Mouse (Mus musculus): ENCODE measurements around the gene Zfyve1.

The Zfyve1 gene

DNA sequence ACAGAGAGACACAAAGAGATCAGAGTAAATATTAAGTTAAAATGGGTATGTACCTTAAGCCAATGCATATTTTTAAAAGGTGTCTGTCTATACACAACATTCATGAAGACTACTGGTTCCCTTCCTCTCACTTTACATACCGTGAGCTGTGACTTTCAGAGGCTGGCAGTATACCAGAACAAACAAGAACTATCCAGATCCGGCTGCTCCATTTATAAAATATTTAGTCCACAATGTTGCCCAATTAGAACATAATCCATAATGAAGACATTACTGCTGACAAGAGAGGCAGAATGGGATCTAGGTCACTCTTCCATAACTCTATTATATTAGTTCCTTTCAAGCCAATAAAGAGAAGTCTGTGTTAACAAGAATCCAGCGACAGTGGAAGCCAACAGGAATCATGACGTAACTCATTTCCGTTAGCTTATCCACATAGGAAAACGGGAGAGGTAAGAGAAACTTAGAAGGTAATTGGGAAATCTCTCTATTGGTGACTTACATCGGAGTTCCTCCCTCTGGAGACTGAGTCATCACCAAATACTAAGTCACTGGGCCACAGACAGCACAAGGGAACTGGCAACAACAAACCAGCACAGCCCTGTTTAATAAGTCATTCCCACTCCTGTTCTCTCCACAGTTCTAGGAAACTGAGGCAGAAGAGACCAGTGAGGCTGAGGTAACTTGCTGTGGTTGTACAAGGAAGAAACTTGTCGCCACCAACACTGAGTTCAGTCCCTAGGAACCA lies 5.1 kb downstream of the Zfyve1 start:
- TF ChIP-seq GATA4 (IDR thresholded peaks at IDR 0.05; ENCODE audit: insufficient replicate concordance, low read length) = no peak

DNA sequence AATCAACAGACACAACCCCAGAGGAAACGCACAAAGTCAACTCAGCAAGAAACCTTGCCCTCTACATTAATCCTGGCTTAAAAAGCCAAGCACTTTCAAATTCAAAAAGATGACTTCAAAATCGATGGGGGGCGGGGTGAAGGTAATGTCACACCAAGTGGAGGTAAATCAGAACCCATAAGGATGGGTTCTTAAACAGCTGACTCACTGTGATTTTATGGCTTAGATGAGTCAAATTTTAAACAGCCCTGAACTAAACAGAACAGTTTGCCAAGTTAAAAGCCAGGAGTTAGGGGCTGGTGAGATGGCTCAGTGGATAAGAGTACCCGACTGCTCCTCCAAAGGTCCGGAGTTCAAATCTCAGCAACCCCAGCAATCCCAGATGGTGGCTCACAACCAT lies 10.4 kb downstream of the Zfyve1 start:
- TF ChIP-seq GATA4 (IDR thresholded peaks at IDR 0.05; ENCODE audit: insufficient replicate concordance, low read length) = no peak

DNA sequence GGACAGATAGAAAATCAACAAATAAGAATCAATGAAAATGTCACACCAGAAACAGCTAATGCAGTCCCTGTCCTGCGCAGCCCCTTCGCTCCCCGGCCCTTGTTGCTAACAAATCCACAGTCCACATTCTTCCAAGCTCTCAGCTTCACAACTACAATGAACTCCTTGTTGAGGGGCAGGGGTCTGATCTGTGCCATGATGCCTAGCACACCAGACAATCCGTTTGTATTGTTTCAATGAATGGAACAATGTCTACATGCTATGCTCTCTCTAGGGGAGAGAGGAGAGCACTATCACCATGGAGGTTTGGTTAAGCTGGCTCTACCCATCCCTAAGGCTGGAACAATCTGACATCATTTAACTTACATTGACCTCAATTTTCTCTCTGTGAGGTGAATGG lies 14.3 kb downstream of the Zfyve1 start:
- no peak for TF ChIP-seq GATA4 (IDR thresholded peaks at IDR 0.05; ENCODE audit: insufficient replicate concordance, low read length)

DNA sequence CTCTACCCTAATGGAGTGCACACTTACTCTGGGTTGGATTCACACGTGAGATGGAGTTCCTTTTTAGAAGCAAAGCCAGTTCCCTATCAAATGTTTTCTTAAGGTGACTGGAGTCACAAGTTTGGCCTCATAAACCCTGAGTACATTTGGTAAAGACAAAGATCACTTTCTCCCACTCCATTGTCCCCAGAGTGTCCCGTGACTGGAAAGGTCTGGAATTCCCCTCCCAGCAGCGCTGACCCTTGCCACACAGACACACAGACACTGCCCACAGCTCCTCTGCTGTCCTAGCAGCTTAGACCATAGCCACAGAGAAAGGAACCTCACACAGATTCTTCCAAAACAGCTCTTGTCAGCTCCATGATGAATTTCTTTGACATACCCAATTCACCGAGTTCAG lies 14.9 kb downstream of the Zfyve1 start:
- TF ChIP-seq GATA4 (IDR thresholded peaks at IDR 0.05; ENCODE audit: insufficient replicate concordance, low read length) = no peak

DNA sequence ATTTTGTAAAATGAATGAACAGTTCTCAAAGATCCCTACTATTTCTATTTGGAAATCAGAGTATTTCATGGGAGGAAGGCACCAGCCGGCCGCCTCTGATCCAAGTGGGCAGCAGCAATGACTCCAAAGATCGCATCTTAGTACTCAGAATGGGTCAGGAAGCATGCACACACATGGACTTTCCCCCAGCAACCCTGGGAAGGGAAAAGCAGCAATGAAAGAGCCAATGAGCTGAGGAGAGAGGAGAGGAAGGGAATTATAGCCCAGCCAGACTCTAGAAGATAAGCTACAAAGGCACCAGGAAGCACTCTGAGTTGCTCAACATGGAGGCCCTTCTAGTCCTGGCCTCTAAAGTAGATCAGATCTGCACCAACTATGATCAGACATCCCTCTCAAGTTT lies 16.7 kb downstream of the Zfyve1 start:
- no peak; the same call in 1 of the 2 replicates for TF ChIP-seq GATA4 (IDR thresholded peaks at IDR 0.05; ENCODE audit: insufficient replicate concordance, low read length)

DNA sequence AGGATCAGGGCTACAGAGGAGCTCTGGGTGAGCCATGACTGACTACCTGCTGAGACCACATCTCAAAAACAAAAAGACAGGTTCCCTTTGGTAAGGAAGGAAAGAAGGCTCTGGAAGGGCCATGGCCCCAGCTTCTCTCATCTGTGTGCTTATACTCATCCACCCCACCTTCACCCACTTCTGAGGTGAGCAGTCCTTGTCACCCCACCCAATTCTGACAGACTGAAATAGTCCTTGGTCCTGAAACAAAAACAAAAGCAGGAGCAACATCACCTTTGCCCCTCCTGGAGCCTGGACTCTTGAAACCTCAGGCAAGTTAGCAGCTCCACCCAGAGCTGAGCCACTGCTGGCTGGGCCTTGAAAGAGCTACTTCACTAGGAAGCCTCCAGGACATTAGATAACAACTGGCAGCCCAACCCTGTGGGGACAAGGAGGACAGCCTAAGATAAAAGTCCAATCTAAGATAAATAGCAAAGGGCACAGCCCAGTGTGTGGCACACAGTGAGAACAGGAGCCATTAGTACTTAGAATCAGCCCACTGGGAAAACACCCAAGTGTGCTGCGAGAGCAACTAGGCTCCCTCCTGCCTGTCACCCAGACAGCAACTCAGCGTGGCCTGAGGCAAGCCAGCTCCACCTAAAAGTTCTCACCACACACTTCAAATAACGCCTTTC lies 18.0 kb downstream of the Zfyve1 start:
- peak; percentile 73; the same call in 1 of the 2 replicates for TF ChIP-seq GATA4 (IDR thresholded peaks at IDR 0.05; ENCODE audit: insufficient replicate concordance, low read length)

DNA sequence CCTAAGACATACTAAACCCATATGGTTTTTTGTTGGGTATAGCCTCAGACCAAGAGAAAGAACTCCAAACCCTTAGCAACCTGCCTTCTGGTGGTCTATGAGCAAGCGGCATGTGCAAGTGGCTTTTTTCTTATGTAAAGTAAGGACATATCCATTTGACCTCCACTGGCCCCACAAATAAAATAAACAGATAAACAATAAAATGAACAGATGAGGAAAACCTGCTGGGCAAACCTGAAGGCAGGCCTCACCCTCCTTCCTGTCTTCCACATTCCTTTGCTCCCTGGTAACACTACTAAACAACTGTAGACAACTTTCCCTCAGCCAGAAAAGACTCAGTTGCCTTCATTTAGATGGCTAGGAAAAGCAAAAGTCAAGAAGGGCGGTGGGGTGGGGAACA lies 18.7 kb downstream of the Zfyve1 start:
- no peak for TF ChIP-seq GATA4 (IDR thresholded peaks at IDR 0.05; ENCODE audit: insufficient replicate concordance, low read length)

DNA sequence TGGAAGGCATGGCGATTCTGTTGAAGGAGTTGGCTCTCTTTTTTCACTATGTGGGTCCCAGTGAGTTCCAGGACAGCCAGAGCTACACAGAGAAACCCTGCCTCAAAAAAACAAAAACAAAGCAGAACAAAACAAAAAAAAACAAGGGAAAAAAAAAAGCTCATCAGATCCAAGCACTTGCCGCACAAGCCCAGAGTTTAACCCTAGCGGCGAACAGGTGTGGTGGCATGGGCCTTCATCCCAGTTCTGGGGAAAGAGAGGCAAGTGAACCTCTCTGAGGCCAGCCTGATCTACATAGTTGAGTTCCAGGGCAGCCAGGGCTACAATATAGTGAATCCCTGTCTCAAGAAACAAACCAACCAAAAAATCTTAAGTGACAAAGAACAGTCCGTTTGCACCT lies 19.6 kb downstream of the Zfyve1 start:
- no peak for TF ChIP-seq GATA4 (IDR thresholded peaks at IDR 0.05; ENCODE audit: insufficient replicate concordance, low read length)

DNA sequence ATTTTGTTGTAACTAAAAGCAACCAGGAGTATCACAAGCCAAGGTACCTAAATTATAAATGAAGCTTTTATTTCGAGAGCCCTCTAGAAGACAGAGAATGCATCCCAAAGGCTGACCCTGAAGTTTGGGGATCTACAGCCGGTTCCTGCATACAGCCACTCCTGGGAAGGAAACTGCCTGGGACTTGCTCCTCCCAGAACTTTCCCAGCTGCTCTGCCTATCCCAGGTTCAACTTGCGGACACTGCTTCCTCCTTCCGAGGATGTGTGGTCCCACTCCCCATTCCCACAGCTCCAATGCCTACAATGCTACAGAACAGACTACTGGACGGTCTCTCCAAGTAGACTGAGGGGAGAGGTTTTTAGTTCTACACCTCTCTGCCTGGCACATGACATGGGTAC lies 24.3 kb downstream of the Zfyve1 start:
- TF ChIP-seq GATA4 (IDR thresholded peaks at IDR 0.05; ENCODE audit: insufficient replicate concordance, low read length) = no peak

DNA sequence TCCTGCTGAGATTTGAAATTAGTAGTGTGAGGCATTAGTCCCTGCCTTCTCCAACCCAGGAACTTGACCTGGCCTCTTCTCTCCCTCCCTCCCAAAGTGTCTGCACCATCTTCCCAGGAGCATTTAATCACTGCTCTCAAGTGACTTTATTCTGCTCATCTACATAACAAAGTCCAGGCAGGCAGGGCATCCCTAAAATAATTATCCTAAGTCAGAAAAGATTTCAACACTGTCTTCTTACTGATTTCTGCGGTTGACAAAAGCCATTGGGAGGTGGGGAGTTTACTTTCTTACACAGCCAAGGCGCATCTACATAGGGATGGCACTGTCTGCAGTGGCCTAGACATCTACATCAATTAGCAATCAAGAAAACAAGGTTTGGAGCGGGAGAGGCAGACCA lies 27.2 kb downstream of the Zfyve1 start:
- TF ChIP-seq GATA4 (IDR thresholded peaks at IDR 0.05; ENCODE audit: insufficient replicate concordance, low read length) = no peak

DNA sequence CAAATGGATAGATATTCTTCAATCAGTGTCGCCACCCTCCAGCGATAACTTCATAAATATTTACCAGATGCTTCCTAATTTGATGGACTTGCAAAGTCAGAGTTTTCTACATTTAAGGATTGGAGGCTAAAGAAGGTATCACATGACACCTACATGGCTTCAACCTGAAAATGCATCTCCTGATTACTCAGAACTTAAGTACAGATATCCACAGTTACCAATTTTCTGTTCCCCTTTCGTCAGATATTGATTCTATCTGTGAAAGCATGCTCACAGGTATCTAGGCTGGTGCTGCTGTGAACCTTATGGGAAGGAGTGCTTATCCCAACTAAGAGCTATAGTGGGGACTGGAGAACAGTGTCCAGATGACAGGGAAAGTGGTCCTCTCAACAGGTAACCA lies 34.4 kb downstream of the Zfyve1 start:
- TF ChIP-seq GATA4 (IDR thresholded peaks at IDR 0.05; ENCODE audit: insufficient replicate concordance, low read length) = no peak

DNA sequence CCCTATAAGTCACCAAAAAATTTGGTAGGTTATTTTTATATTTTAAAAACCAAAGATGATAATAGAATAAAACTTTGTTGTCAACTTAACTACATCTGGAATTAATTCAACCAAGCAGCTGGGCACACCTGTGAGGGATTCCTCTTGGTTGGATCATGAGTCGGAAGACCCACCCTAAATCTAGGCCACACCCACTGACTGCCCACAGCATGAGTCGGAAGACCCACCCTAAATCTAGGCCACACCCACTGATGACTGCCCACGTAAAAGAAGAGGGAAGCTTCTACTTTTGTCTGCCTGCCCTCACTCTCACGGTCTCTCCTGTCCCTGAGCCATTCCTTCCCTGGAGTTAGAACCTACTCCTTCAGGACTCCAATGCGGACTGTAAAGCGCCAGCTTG lies 36.8 kb downstream of the Zfyve1 start:
- TF ChIP-seq GATA4 (IDR thresholded peaks at IDR 0.05; ENCODE audit: insufficient replicate concordance, low read length) = no peak

DNA sequence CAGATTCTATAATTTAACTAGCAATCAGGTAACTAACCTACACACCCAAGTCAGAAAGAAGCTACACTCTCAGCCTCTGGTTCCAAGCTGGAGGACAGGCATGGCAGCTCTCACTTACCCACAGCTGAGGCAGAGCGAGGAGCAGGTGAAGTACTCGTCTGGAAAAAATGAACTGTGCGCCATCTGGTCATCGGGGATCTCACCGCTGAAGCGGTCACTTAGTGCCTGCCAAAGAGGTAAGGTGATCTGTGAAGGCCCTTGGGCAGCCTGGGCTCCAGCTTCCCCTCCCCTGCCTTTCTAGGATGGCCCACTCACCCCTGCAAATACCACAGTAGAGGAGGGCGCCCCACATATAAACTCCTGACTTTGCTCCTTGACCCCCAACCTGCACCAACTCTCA lies 38.5 kb downstream of the Zfyve1 start:
- no peak for TF ChIP-seq GATA4 (IDR thresholded peaks at IDR 0.05; ENCODE audit: insufficient replicate concordance, low read length)

DNA sequence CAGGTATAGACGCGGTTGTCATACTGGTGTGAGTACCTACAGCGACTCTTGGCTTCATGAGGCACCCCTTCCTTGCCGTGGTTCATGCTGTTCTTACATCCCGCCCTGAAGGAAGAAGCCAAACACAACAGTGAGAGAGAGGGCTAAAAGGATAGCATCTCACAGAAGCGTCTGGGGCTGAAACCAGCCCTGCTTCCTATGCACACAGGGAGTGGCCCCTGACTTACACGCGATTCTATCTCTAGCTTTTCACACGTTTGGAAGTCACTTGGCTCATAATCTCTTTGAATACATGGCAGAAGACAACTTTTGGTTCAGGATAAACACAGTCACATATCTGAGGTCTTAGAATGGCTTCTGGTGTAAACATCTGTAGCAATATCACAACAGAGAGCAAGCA lies 41.4 kb downstream of the Zfyve1 start:
- no peak for TF ChIP-seq GATA4 (IDR thresholded peaks at IDR 0.05; ENCODE audit: insufficient replicate concordance, low read length)

DNA sequence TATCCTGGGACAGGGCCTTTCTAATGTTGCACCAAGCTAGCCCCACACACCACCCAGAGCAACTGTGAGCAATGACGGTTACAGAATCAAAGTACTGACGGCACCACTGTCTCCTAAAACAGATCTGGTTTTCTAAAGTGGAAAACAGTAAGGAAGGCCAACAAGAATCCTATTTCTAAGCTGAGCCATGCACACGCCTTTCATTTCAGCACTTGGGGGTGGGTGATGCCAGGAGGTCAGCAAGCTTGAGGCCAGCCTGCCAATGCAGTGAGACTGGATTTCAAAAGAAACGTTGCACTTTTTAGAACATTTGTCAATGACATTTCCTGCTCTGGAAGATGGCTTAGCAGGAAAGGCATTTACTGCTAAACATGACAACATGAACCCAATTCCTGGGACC lies 43.2 kb downstream of the Zfyve1 start:
- no peak for TF ChIP-seq GATA4 (IDR thresholded peaks at IDR 0.05; ENCODE audit: insufficient replicate concordance, low read length)

DNA sequence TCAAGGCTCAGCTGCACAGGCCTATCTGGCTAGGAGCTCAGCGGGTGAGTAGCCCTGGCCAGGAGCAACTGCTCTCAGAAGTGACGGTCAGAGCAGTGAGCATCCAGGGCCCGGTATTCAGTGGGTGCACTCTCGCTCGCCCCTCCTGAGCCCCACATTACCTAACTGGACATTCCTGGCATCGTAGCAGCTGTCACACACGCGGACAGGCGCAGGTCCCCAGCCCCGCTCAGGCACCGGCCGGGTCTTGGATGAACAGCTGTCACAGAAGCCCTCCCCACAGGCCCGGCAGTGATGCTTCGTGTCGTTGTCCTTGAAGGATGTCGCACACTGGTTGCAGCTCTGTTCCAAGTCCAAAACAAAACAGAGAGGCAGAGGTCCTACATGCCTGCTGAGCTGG lies 45.7 kb downstream of the Zfyve1 start:
- TF ChIP-seq GATA4 (IDR thresholded peaks at IDR 0.05; ENCODE audit: insufficient replicate concordance, low read length) = no peak

DNA sequence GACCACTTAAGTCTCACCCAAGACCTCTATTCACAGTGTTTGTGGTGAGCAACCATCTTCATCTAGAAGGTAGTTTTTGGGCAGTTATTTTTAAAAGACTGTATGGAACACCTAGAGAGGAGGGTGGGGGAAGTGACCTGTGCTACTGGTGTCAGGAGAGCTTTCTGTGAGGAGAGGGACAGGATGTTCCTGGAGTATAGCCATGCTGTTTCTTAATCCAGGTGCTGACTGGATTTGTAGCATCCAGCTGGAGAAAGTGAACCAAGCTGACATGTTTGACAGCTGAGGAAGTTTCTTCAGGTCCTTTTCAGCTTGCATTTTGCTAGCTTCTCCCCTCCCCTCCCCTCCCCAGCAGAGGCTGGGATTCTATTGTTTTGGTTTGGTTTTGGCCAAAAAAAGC lies 52.2 kb downstream of the Zfyve1 start:
- TF ChIP-seq GATA4 (IDR thresholded peaks at IDR 0.05; ENCODE audit: insufficient replicate concordance, low read length) = no peak
